Mouse (Mus musculus) heart, postnatal 4 days (tissue): ENCODE results near the gene Cped1. TPM values are rescaled to one million over a fixed set of nuclear protein-coding genes. Genes with fewer than 3 reads are reported as not detected.
"Not testable (repeated sequence)": the region's sequence is repeated elsewhere in the genome, so short reads cannot be mapped to it uniquely, and the experiment has no call there.

ENCODE experiments used
- DNase-seq: peaks from one replicate; pipeline ENCODE4 v3.0.0; 2021
- total RNA-seq, 2 experiments: library from RNA; stranded (reverse); gene quantifications; 2 replicates each; pipeline ENCODE4 v1.2.3; 2021

Gene Cped1
- total RNA-seq, 2 experiments from 2014 or later, result 7.2 to 9.9 TPM

- DNase-seq, result no peak
Observed at GRCm38 (mm10) chr6:22233517-22233916, 247.8 kb downstream of the Cped1 start.

DNA sequence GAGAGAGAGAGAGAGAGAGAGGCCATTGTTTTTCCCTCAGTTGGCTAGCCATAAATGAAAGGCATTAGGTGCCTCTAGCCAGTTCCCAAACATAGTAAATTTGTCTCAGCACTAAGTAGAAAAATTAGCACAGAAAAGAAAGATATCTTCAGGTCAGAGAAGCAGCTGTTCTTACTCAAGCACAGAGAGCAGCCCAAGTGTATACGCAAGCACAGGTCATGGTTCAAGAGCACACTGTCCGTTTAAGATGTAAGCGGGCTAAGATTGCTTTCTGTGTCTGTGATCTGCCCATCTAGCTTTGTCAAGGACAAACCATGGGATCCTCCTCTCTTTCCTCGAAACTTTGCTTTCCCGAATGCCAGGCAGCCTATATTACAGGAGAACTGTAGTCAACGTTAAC lies 249.4 kb downstream of the Cped1 start:
- no peak for DNase-seq

- DNase-seq, result no peak
Observed at GRCm38 (mm10) chr6:22243321-22243720, 257.6 kb downstream of the Cped1 start.

- no peak for DNase-seq
Observed at GRCm38 (mm10) chr6:22246696-22247095, 261.0 kb downstream of the Cped1 start.

- DNase-seq, result no peak
Observed at GRCm38 (mm10) chr6:22258784-22259183, 273.1 kb downstream of the Cped1 start.

GRCm38 (mm10) chr6:22262519-22262918 lies 276.8 kb downstream of the Cped1 start:
- DNase-seq, result no peak

DNA sequence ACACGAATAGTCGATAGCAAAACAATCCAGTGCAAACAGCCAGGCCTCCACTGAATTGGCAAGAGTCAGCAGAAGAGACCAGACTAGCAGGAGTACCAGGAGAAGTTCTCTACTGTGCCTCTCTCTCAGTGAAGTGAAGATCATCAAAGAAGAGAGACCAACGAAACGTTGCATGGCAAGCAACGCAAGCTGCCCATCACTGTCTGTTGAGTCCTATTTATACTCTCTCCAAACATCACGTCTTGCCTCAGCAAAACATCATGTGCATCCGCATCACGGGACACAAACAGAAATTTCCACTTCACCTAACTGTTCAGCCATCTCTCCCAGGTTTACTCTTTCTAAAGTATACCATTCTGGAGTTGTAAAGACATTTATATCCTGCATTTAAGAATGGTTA lies 278.4 kb downstream of the Cped1 start:
- DNase-seq, result not testable (repeated sequence)

- DNase-seq, result no peak
Observed at GRCm38 (mm10) chr6:22266018-22266417, 280.3 kb downstream of the Cped1 start.

DNA sequence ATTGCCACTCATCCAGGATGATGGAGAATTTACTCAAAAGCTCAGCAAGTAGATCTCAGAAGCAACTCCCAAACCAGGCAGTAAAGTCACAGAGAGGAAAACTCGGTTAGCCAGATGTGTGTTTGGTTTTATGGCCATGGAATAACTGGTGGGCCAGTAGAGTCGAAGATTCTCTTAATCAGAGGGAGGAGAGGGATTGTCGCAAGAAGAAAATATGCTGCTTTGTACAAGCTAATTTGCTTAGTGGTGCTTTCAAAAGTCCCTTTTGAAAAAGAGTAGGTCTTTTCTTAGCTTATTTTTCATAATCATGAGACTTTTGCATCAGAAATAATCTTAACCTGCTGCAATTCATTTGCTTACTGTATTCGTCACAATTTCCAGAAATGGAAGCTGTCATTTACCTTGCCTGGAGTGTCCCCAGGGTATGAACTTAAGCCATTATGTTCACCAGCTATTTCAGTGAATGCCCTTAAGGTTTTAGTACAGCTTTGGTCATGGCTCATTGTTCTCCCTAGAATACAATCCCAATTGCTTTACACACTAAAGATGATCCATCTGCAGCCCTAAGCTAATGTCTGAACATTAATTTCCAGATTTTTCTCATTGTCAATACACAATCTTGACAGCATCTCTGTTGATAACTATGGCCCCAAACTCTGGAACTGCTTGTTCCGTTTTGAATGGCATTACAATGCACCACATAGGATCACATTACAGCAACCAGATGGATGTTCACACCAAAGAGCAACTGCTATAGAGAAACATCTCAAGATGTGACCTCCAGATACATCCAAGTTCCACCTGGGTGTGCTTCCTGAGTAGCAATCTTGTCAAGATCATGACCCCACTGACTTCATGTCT lies 282.3 kb downstream of the Cped1 start:
- DNase-seq, result no peak

DNA sequence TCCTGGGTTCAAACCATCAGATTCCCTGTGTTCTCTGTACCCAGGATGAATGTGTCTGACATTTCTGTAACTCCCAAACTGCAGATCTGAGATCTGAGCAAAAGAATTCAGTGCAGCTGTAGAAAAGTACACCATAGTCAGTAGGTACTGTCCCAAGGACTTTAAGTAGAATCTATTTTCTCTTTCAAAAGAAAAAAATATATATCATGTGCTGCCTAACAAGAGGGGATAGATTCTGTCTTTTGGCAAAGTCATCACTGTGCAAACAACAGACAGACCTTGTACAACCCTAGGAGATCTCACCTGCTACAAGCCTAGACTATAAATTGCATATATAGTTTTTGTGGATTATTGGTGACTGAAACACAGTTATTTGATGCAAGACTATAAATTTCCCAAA lies 283.0 kb downstream of the Cped1 start:
- DNase-seq, result no peak

- DNase-seq, result peak; percentile 27
Observed at GRCm38 (mm10) chr6:22269840-22270521, 284.3 kb downstream of the Cped1 start.

DNA sequence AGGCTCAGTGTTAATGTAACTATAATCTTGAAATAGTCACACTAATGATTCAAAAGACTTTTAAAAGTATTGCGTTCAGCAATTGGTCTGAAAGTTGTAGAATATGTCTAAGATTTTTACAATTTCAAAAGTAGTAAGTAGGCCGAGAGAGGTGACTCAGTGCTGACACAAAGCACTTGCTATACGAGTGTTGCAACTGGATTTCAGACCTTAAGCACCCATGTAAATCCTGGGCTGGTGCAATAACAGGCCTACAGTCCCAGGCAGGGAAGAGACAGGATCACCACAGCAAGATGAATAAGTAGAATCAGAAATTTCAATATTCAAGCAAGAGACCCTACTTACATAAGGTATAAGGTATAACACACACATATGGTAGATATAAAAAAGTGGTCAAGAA lies 292.2 kb downstream of the Cped1 start:
- no peak for DNase-seq

DNA sequence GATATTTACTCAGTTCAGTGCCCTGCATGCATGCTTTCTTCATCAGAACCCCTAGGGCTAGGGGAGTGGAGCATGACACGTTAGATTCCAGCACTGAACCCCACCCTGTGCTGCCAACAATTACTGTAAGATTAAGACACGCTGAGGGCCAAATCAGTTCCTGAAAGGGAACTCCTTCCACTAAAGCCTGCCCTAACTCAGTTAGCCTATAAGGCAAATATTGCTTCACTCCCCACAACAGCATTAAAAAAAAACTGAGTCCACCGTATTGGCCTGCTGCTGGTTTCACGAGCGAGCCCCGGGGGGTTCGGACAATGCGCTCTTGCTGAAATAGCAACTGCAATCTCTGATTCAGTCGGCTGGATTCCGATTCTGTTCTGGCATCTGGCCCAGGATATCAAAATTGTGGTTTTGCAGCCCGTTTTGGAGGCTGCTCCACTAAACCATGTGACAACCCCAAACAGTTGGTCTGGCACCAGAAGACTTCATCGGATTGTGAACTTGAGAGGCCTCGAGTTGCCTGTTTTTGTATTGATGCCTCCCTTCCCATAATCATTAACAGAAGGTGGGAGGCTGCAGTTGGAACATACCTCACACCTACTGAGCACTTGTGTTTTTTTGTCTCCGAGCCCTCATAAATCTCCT lies 294.6 kb downstream of the Cped1 start:
- peak; percentile 58 for DNase-seq

GRCm38 (mm10) chr6:22282405-22282804 lies 296.7 kb downstream of the Cped1 start:
- no peak for DNase-seq

DNA sequence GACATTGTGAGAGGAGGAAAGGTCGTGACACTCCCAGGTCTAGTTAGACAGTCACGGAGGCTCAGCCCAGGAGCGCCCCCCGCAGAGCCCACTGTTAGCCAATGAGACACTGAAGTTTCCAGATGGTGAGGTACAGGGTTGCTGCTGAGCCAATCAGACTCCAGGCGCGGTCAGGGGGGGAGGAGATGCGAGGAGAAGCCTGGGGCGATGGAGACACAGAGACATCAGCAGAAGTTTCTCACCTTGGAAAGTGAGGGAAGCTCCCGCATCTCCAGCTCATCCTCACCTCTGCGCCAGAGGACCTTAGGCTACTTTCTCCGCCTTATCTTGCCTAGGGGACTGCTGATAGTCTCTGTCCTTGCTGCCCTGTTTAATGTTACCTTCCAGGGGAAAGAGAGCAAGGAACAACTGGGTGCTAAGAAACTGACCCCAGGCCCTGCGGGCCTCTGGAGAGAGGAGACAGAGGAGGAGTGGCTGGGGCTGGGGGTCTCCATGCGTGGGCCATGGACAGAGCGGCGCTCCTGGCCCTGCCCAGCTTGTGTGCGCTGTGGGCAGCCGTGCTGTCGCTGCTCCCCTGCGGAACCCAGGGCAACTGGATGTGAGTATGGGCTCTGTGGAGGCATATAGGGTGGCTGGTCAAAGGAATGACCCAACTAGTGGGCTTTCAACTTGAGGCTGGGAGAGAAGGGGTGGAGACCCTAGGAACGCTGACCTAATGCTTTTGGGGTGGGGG lies 302.5 kb downstream of the Cped1 start, which contains the start of gene Wnt16:
TSS of gene Wnt16 (plus strand) at position 224 of the 733 bp plus-strand sequence.
- DNase-seq, result no peak

GRCm38 (mm10) chr6:22288737-22289460 lies 303.2 kb downstream of the Cped1 start:
- DNase-seq, result peak; percentile 25

DNA sequence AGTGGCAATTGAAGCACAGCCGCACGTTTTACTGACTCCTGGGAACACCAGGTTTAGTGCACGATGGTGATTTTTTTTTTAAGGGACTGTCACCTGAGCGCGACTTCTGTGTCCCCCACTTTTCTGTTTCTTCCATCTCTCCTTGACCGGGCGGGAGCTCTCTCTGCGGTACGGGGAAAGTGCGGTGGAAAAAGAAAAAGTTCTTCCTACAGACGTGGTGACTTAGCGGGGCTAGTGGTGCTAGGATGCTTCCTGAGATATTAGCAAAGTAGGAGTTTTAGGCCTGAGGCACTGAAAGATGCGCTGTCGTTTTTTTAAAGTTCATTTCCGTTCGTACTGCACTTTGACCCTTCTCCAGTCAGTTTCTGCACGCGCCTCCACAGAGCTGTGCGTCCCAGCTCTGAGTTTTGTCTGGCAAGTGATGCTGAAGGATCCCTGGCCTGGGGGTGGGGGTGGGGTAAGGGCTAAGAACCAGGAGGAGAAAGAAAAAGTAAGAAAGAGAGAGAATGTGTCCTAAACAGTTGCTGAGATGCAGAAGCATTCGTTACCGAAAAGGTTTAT lies 303.8 kb downstream of the Cped1 start:
- no peak for DNase-seq

GRCm38 (mm10) chr6:22290790-22291189 lies 305.1 kb downstream of the Cped1 start:
- no peak for DNase-seq

- DNase-seq, result no peak
Observed at GRCm38 (mm10) chr6:22292056-22292455, 306.3 kb downstream of the Cped1 start.

- DNase-seq, result no peak
Observed at GRCm38 (mm10) chr6:22293922-22294321, 308.2 kb downstream of the Cped1 start.

DNA sequence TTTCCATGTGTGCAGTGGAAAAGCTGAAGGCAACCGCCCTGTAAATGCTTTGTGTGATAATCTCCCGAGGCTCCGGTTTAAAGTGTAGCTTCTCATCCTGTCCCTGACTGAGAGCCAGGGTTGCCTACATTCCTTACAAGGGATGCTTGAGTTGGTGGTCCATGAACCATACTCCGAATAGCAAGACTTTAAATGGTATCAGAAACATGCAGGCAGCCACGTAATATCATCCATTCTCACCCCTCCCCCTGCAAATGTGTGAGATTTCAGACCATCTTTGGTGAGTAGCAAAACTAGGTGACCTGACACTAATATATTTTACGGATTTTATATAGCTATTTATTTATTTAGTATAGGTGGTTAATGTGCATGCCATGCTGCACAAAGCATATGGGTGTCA lies 311.3 kb downstream of the Cped1 start:
- DNase-seq, result no peak

- DNase-seq, result no peak
Observed at GRCm38 (mm10) chr6:22298059-22298458, 312.3 kb downstream of the Cped1 start.
